Mouse (Mus musculus) left cerebral cortex, postnatal 10 days (tissue): Measurements from ENCODE around the gene Rufy4. TPM values are rescaled to one million over a fixed set of nuclear protein-coding genes. Genes with fewer than 3 reads are reported as not detected.
"Not testable (repeated sequence)": the region's sequence is repeated elsewhere in the genome, so short reads cannot be mapped to it uniquely, and the experiment has no call there.

ENCODE experiments used
- DNase-seq, 2 experiments: peaks; one replicate each; pipeline ENCODE4 v3.0.0; 2021 to 2022; ENCODE audit warnings: low spot score in 2 of 2, mixed read lengths in 1 of 2; ENCODE audit errors: extremely low spot score in 1 of 2
- intact Hi-C: fragments of 180-260 bp; cut with DNase I; formaldehyde crosslinking; loops from one replicate; pipeline ENCODE4 v1.15.1; 2025
- total RNA-seq, 2 experiments: library from RNA; stranded (reverse); gene quantifications; 2 replicates each; pipeline ENCODE4 v1.2.3; 2021

Gene Rufy4
- total RNA-seq, 2 experiments from 2014 or later, result 0.15 TPM; not detected in 1

- peak; percentile 18 to 51 for DNase-seq
- intact Hi-C loops, result no loop called here
Measured at GRCm38 (mm10) chr1:74133954-74134353, 8.6 kb downstream of the Rufy4 start.

- DNase-seq, result no peak
- intact Hi-C loops, result no loop called here
Measured at GRCm38 (mm10) chr1:74135326-74135950, 10.1 kb downstream of the Rufy4 start.

GRCm38 (mm10) chr1:74139415-74139814 is 14.1 kb downstream of the Rufy4 start:
- DNase-seq, result no peak
- intact Hi-C loops, result no loop called here

- no peak for DNase-seq
- intact Hi-C loops, result no loop called here
Measured at GRCm38 (mm10) chr1:74141781-74142180, 16.4 kb downstream of the Rufy4 start.

DNA sequence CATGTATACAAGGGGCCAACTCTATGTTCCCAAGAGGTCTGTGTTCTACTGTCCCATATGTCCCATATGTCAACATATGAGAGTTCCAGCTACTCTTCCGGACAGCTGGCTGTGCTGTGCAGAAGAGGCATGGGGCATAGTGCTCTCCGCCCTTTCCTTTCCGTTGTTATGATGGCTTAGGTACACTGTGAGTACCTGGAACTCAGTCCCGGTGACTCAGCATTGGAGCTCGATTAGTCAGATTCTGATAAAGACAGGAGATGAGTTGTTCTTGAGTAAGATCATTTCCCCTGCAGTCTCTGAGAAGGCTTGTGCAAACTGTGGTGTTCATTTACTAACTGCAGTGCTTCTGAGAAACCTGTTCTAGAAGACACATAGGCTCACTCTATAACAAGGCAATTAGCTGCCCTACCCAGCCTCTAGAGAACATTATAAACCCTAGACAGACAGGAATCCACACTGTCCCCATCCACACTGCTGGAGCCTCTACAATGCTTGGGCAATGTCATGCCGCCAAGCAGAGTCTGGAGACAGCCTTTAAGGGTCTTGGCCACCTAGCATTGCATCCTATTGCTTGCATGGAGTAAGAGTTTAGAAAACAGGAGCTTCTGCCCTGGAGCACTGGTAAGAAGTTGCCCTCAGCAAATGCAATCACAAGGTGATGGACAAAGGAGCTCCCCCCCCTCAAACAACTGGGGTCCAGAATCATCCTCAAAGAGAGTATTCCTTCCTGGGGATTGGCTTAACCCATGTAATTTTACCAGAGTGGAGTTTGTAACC is 24.0 kb downstream of the Rufy4 start:
- intact Hi-C loops, result no loop called here
- no peak for DNase-seq

GRCm38 (mm10) chr1:74150101-74150500 is 24.8 kb downstream of the Rufy4 start:
- DNase-seq, result no peak
- intact Hi-C loops, result no loop called here

GRCm38 (mm10) chr1:74151091-74151490 is 25.8 kb downstream of the Rufy4 start:
- intact Hi-C loops, result no loop called here

DNA sequence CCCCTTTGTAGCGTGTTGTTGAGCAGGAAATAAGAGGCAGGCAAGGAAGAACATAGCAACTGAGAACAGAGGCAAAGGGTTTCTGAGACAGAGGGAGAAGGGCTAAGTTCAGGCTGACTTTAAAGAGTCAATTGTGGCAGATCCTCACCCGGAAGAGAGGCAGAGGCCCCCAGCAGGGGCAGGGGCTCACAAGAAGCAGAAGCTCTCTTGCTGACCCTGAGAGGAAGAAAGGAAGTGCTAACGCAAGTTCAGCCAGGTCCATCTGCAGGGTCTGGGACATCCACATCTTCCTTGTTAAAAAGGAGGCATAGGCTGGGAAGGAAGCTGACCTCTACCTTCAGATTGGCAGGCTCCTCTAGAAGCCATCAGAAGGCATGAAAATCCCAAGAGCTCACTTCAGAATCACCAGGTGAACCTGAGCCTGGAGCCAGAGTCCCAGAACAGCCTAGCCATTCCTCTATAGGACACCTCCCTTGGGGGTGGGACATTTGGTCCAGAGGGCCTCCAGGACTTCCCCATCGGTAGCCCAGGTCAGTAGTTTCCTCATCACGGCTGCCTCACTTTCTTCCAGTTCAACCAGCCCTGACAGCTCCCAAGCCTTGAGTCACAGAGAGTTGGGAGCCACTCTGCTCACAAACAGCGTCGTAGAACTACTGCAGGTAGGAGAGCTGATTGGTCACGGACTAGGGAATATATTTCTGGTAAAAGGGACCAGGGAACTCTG is 28.3 kb downstream of the Rufy4 start, which contains the start of gene Cxcr2:
Gene Cxcr2 (plus strand): TSS at position 529 of the 724 bp plus-strand sequence.
- DNase-seq, result no peak
- intact Hi-C loops, result no loop called here

More at GRCm38 (mm10) chr1:74151091-74151490, 25.8 kb downstream of the Rufy4 start:
- no peak for DNase-seq

- DNase-seq, result no peak
- intact Hi-C loops, result no loop called here
Measured at GRCm38 (mm10) chr1:74155435-74156012, 30.2 kb downstream of the Rufy4 start.

GRCm38 (mm10) chr1:74156381-74156910 is 31.1 kb downstream of the Rufy4 start:
- intact Hi-C loops, result no loop called here
- DNase-seq, result no peak

DNA sequence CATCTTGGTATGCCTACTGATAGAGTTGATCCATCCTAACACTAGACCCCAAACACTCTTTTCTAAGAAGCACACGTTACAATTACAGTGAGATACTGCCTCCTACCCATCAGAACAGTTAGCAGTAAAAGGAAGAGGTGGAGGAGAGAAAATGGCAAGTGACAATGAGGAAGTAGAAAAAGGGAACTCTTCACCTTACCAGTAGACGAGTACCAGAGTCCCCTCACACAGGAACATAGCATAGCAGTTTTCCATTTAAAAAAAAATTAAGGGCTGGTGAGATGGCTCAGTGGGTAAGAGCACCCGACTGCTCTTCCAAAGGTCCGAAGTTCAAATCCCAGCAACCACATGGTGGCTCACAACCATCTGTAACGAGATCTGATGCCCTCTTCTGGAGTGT is 34.3 kb downstream of the Rufy4 start:
- intact Hi-C loops, DNase-seq: not testable (repeated sequence)

- DNase-seq, result no peak
- intact Hi-C loops, result no loop called here
Measured at GRCm38 (mm10) chr1:74160036-74160435, 34.7 kb downstream of the Rufy4 start.

GRCm38 (mm10) chr1:74167136-74167535 is 41.8 kb downstream of the Rufy4 start:
- intact Hi-C loops, result no loop called here
- DNase-seq, result peak in 1 of 2 experiments; percentile 38

DNA sequence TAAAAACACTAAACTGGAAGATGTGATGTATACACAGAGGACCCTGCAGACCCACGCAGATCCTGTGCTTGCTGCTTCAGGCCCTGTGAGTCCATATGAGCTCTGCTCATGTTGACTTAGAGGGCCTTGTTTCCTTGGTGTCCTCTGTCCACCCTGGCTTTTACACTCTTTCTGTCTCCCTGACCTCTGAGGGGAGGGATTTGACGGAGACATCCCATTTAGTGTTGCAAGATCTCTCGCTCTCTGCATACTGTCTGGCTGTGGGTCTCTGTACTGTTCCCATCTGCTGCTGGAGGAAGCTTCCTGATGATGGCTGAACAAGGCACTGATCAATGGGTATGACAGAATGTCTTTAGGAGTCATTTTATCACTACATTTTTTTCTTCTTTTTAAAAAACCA is 44.4 kb downstream of the Rufy4 start:
- intact Hi-C loops, result no loop called here
- no peak for DNase-seq

DNA sequence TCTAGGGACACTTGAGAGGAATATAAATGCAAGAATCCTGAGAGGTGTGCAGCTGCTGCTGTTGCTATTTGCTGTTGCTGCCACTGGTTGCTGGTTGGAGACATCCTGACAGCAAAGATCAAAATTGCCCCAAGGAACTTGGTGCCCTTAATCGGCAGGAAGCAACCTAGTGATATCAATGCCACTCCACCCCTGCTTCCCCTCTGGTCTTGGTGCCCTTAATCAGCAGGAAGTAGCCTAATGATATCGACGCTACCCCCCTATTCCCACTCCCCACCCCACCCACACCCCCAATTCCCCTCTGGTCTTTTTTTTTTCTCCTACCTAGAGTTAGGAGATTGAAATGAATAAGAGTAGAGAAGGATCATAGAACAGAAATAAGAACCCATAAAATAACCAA is 47.4 kb downstream of the Rufy4 start:
- DNase-seq, result no peak
- intact Hi-C loops, result no loop called here

DNA sequence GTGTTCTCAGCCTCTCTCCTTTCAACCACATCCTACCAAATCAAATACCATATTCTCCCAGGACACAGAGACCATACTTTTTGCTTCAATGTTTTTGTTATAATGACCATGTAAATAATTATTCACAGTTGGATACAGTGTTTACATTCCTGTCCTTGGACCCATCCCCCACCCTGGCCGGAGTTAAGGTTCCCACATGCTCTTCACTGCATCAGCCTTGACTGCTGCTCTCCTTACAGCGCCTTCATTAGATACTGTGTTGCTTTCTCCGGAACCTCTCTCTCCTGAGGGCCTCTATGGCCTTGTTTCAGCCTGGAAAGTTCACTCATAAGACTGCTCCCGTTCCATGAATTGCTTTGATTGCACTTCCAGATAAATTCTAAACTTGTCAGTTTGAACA is 50.4 kb downstream of the Rufy4 start:
- intact Hi-C loops, result no loop called here
- no peak for DNase-seq

DNA sequence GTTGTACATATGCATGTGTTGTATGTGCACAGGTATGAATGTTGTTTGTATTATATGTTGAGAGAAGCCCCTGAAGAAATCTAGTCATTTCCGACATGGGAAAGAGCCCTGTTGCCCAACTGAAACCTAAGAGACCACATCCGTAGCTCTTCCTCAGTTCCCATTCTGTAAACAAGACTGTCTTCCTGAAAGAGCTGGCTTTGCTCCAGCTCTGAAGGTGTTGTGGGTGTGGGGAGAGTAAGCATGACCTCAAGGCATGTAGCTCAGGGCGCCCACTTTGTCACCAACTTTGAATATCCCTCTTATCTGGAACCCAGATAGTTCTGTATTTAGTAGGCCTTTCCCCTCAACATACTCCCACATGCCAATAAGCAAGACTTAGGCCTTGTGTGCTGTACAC is 53.3 kb downstream of the Rufy4 start:
- intact Hi-C loops, result no loop called here

GRCm38 (mm10) chr1:74179624-74180408 is 54.5 kb downstream of the Rufy4 start:
- intact Hi-C loops, result no loop called here
- DNase-seq, result no peak

More for the DNA sequence above, 53.3 kb downstream of the Rufy4 start:
- DNase-seq, result no peak
